Mouse (Mus musculus) limb, embryonic 11.5 days (tissue): Measurements from ENCODE around the gene Il33. TPM values are rescaled to one million over a fixed set of nuclear protein-coding genes. Genes with fewer than 3 reads are reported as not detected.

Source experiments
- ATAC-seq: fragments of 200-750 bp; cut with Nextera tagmentation; 2 replicates; pipeline ENCODE4 v1.8.0; 2017; ENCODE audit warnings: low read depth; ENCODE audit not compliant: insufficient number of reproducible peaks, low FRiP score, low TSS enrichment
- DNase-seq: peaks from one replicate; pipeline ENCODE4 v3.0.0-alpha.2; 2015; ENCODE audit warnings: low spot score
- H3K27ac ChIP-seq: fragments of 300-500 bp; sonication (generic); replicated peaks from 2 replicates; pipeline ENCODE4 v1.5.1; 2014; ENCODE audit warnings: low read depth, mild to moderate bottlenecking, low read length
- H3K27me3 ChIP-seq: fragments of 300-500 bp; sonication (generic); 2 replicates; pipeline ENCODE4 v1.6.1; 2014; ENCODE audit warnings: mild to moderate bottlenecking, low read length, mixed read lengths; ENCODE audit not compliant: control insufficient read depth, insufficient read depth
- H3K36me3 ChIP-seq: fragments of 300-500 bp; sonication (generic); 2 replicates; pipeline ENCODE4 v1.6.1; 2014; ENCODE audit warnings: mild to moderate bottlenecking, low read length, moderate library complexity, mixed read lengths; ENCODE audit not compliant: control insufficient read depth, insufficient read depth
- H3K4me1 ChIP-seq: fragments of 300-500 bp; sonication (generic); 2 replicates; pipeline ENCODE4 v1.6.1; 2014; ENCODE audit warnings: low read length, mixed read lengths; ENCODE audit not compliant: control insufficient read depth, insufficient read depth
- H3K4me2 ChIP-seq: fragments of 300-500 bp; sonication (generic); 2 replicates; pipeline ENCODE4 v1.6.1; 2014; ENCODE audit warnings: low read depth, mild to moderate bottlenecking, moderate library complexity; ENCODE audit not compliant: severe bottlenecking
- H3K4me3 ChIP-seq: fragments of 300-500 bp; sonication (generic); 2 replicates; pipeline ENCODE4 v1.5.1; 2014; ENCODE audit warnings: low read depth, low read length
- H3K9ac ChIP-seq: fragments of 300-500 bp; sonication (generic); 2 replicates; pipeline ENCODE4 v1.6.1; 2014; ENCODE audit warnings: mild to moderate bottlenecking, low read length
- H3K9me3 ChIP-seq: fragments of 300-500 bp; sonication (generic); 2 replicates; pipeline ENCODE4 v1.6.1; 2016; ENCODE audit warnings: low read length; ENCODE audit not compliant: control insufficient read depth
- WGBS: fragments of 180-500 bp; shearing (Covaris S2); extraction: QIAGEN DNeasy Blood & Tissue Kit; methylation state at CpG from one replicate; pipeline ENCODE4 v1.1.7; 2014; 5-methylcytosine and 5-hydroxymethylcytosine counted together
- polyA plus RNA-seq: library from polyadenylated mRNA; unstranded; fragments of >200 nt; fragmentation: Nextera tagmentation; extraction: Ambion mirVana; gene quantifications from 2 replicates; pipeline ENCODE4 v1.2.1, GENCODE M21; 2014

The Il33 gene
- polyA plus RNA-seq, 1 experiment from 2014 or later = 0.19 TPM

DNA sequence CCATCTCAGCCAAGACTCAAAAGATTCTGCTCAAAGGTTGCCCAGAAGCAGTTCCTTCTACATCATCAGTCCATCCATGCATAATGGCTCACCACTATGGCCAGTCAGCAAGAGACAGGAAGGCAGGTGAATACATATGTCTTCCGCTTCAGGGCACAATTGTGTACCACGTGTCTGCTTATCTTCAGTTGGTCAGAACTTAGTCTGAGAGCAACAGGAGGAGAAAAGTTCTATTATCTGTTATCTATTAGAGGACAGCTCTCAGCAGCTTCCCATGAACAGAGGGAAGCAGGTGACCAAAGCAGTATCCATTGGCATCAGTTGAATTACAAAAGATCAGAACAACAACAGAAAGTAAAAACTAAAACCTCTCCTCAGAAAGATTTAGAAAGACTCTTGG is 30.5 kb downstream of the Il33 start:
- H3K36me3 ChIP-seq = no peaks in the 10 kb centered on the region
- no peak for DNase-seq
- H3K4me3 ChIP-seq = no peak overlapping the region
- no peaks in the 10 kb centered on the region for H3K4me1 ChIP-seq
- no peak for ATAC-seq
- no peaks in the 10 kb centered on the region for H3K9me3 ChIP-seq
- no peak overlapping the region for H3K4me2 ChIP-seq
- 79% methylated on average over 2 of the region's 2 CpGs for WGBS
- H3K9ac ChIP-seq = no peak overlapping the region
- no peak overlapping the region for H3K27ac ChIP-seq
- no peaks in the 10 kb centered on the region for H3K27me3 ChIP-seq

DNA sequence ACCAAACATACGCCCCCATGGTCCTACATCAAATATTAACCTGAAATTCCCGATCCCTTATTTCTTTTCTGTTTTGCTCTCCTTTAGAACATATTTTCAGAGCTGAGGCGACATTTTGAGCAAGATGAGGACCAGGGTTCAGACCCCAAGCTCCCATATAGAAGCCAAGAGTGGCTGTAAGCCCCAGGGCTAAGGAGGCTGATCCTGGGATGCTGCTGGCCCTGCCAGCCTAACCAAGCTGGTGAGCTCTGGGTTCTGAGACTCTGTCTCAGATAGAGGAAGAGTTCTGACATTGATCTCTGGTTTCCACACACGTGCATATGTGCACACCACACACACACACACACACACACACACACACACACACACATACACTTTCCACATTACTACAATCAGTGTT is 36.0 kb downstream of the Il33 start:
- Histone ChIP-seq H3K27ac (no peak overlapping the region), H3K9me3 (no peaks in the 10 kb centered on the region), H3K4me3 (no peak overlapping the region), H3K4me2 (no peak overlapping the region), H3K4me1 (no peaks in the 10 kb centered on the region), H3K9ac (no peak overlapping the region), H3K27me3 (no peaks in the 10 kb centered on the region), H3K36me3 (no peaks in the 10 kb centered on the region)
- ATAC-seq (no peak), DNase-seq (no peak)
- 85% methylated on average over 4 of the region's 4 CpGs for WGBS

DNA sequence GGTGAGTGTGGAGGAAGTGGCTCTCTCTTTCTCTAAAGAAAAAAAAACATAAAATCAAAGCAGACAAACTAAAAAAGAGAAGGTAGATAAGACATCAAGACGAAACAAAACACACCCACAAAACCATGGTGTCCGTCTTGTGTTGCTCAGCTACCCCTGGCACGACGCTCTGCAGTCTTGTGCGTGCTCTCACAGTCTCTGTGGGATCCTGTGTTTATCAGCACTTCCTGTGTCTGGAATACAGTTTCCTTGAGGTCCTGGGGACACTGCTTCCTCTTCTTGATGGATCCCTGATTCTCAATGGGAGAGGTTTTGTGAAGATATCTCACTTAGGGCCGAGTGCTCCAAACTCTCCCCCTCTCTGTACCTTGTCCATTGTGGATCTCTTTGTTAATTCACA is 36.9 kb downstream of the Il33 start:
- no peak for ATAC-seq
- H3K36me3 ChIP-seq = no peaks in the 10 kb centered on the region
- no peaks in the 10 kb centered on the region for H3K27me3 ChIP-seq
- DNase-seq = no peak
- H3K9ac ChIP-seq = no peak overlapping the region
- H3K9me3 ChIP-seq = no peaks in the 10 kb centered on the region; the same call in 1 of the 2 replicates
- H3K27ac ChIP-seq = no peak overlapping the region
- H3K4me2 ChIP-seq = no peak overlapping the region
- 82% methylated on average over 6 of the region's 6 CpGs for WGBS
- no peak overlapping the region for H3K4me3 ChIP-seq
- H3K4me1 ChIP-seq = no peaks in the 10 kb centered on the region

DNA sequence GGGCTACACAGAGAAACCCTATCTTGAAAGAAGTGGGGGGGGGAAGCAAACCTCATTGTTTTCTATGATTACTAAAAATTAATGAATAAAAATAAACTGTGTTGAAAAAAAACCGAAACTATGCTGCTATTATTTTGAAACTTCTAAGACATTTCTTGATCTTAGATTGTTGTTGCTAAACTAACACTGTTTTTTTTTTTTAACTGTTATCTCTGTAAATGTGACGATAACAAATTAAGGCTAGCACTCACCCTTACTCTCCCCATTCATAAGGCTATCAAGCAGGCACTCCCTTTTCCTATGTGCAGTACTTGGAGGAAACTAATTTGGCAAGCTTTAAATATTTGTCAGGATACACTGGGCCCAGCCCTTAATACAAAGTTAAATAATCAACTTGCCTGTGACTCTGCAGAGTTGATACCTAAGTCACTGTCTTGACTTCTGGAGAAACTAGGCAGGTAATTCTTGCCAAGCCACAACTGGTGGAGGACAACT is 38.7 kb downstream of the Il33 start:
- no peaks in the 10 kb centered on the region; the same call in 1 of the 2 replicates for H3K9me3 ChIP-seq
- DNase-seq (no peak), ATAC-seq (no peak)
- no peak overlapping the region for H3K4me3 ChIP-seq
- no peaks in the 10 kb centered on the region for H3K27me3 ChIP-seq
- H3K36me3 ChIP-seq = no peaks in the 10 kb centered on the region
- 90% methylated on average over 2 of the region's 2 CpGs for WGBS
- no peak overlapping the region for H3K27ac ChIP-seq
- H3K9ac ChIP-seq = no peak overlapping the region
- no peaks in the 10 kb centered on the region for H3K4me1 ChIP-seq
- H3K4me2 ChIP-seq = no peak overlapping the region

DNA sequence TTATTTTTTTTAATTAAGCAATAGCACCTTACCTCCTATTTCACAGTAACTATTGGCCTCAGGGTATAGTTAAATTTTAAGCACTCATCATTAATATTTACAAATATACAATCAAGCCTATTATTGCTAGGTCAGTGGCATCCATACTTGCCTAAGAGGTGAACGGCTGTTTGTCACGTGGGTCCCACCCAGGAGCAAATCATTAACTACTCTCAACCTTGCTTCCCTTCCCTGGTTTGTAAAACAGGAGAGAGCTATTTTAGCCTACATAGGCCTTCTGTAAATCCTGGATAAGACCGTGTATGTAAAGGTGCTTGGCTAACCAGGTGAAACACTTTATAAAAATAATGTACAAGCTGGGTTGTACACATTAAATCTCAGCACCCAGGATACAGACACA is 43.0 kb downstream of the Il33 start:
- ATAC-seq (no peak), DNase-seq (no peak)
- H3K9me3 ChIP-seq = no peaks in the 10 kb centered on the region; the same call in 1 of the 2 replicates
- H3K4me3 ChIP-seq = no peak overlapping the region
- 84% methylated on average over 3 of the region's 3 CpGs for WGBS
- no peaks in the 10 kb centered on the region for H3K36me3 ChIP-seq
- H3K9ac ChIP-seq = no peak overlapping the region
- H3K4me1 ChIP-seq = no peaks in the 10 kb centered on the region
- H3K27ac ChIP-seq = no peak overlapping the region
- no peak overlapping the region for H3K4me2 ChIP-seq
- H3K27me3 ChIP-seq = no peaks in the 10 kb centered on the region

DNA sequence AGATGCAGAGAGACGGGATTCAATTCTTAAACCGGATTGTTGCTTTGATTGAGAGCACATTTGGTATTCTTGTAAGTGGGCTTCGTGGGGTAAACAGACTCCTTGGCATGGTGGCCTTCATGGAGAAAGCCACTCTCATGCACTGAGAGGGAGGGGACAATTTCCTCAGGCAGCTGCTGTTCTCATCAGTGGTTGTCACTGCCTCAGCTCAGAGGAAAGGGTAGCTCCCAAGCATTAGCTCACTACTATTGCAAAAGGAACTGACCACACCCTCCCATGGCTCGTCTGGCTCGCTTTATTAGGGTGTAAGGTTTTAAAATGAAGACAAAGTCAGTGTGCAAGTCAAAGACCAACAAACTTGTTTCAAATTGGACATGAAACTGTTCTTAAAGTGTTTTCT is 48.5 kb downstream of the Il33 start:
- H3K27ac ChIP-seq = no peak overlapping the region
- no peaks in the 10 kb centered on the region for H3K36me3 ChIP-seq
- no peak overlapping the region for H3K4me2 ChIP-seq
- H3K9ac ChIP-seq = no peak overlapping the region
- DNase-seq = no peak
- H3K4me3 ChIP-seq = no peak overlapping the region
- no peak for ATAC-seq
- no peaks in the 10 kb centered on the region for H3K27me3 ChIP-seq
- H3K9me3 ChIP-seq = no peaks in the 10 kb centered on the region
- no peaks in the 10 kb centered on the region for H3K4me1 ChIP-seq
- 72% methylated on average over 5 of the region's 5 CpGs for WGBS

DNA sequence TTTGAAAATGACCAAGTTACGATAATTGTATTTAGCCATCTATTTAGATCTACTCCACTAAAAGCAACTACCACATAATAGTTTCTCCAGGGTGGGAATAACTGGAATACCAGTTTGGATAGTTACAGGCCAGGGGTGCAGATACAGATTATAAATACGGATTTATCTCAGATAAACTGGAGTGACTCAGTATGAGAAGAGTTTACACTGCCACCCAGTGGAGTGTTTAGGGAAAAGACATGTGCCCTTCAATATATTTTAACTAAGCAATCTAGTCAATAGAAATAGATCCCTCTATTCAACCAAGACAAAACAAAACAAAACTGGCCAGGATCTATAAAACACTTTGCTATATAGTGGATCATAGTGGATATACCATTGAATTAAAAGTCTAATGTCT is 53.9 kb downstream of the Il33 start:
- H3K27ac ChIP-seq = no peak overlapping the region
- 72% methylated on average over 2 of the region's 2 CpGs for WGBS
- no peak overlapping the region for H3K4me2 ChIP-seq
- H3K27me3 ChIP-seq = no peaks in the 10 kb centered on the region
- no peak overlapping the region for H3K4me3 ChIP-seq
- ATAC-seq (no peak), DNase-seq (no peak)
- H3K9me3 ChIP-seq = no peaks in the 10 kb centered on the region
- no peaks in the 10 kb centered on the region for H3K4me1 ChIP-seq
- H3K9ac ChIP-seq = no peak overlapping the region
- H3K36me3 ChIP-seq = no peaks in the 10 kb centered on the region

DNA sequence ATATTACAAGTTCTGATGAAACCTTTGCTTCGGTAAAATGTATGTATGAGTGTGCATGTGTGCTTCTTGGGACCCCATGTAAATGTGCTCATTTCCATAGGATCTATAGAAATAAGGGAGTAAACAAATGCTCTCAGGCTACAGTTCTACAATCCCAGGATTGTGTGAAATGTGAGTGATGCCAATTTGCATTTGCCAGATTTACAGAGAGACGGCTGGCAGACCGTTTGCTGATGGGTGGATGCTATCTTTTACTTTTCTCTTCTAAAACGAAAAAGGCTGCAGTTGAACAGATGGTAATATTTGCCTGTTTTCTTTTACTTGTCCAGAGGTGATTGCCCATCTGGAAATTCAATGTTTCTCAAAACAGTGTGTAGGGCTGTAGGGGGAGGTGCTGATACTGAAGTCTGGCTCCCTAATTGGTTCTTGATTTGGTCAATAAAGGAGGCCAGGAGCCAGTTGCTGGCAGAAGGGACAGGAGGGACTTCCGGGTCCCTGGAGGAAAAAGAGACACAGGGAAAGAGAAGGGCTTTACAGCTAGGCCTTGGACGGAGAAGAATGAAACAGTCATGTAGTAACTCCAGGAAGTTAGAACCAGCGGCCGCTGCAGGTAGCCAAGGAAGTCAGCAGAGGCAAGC is 54.7 kb downstream of the Il33 start:
- no peak overlapping the region for H3K4me2 ChIP-seq
- 72% methylated on average over 8 of the region's 8 CpGs for WGBS
- DNase-seq (no peak), ATAC-seq (no peak)
- H3K4me1 ChIP-seq = no peaks in the 10 kb centered on the region
- no peaks in the 10 kb centered on the region for H3K9me3 ChIP-seq
- H3K27me3 ChIP-seq = no peaks in the 10 kb centered on the region
- no peak overlapping the region for H3K4me3 ChIP-seq
- H3K36me3 ChIP-seq = no peaks in the 10 kb centered on the region
- H3K9ac ChIP-seq = no peak overlapping the region
- H3K27ac ChIP-seq = no peak overlapping the region
